Mouse (Mus musculus) lung, postnatal 4 days (tissue): ENCODE results near the gene Iqcf3.

Source experiments
- DNase-seq, 2 experiments: peaks; one replicate each; pipeline ENCODE4 v3.0.0; 2021

Gene Iqcf3

DNA sequence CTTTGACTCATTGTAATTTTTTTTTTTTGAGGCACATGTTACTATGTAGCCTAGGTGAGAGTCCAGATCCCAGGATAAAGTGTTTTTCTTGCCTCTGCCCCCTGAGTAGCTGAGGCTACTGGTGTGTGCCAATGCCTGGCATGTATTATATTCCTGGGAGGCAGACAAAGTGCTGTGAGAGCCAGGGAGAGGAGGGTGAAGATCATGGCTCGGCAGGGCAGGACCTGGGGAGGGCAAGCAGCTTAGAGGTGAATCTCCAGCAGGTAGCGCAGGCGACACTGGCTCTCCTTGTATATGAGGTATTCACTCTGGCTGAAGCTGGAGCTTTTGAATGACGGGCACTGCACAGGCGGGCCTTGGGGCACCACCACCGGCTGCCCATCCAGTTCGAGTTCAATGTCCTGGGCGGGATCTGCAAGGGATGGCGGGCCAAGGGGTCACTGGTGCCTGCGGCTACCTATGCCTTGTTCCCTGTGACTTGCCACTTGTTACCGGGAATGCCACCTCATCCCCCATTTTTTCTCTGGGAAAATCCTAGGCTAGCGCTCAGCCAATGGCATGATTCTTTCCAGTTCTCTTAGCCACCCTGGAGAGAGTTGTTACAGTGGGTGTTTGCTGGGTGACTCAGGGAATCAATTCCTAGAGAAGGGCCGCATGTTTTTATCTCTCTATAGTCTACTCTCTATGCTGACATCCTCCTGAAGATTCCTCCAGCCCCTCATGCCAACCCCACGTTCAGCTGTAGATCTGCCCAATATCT lies 90.3 kb downstream of the Iqcf3 start:
- DNase-seq = peak in 1 of 2 experiments; percentile 20

DNA sequence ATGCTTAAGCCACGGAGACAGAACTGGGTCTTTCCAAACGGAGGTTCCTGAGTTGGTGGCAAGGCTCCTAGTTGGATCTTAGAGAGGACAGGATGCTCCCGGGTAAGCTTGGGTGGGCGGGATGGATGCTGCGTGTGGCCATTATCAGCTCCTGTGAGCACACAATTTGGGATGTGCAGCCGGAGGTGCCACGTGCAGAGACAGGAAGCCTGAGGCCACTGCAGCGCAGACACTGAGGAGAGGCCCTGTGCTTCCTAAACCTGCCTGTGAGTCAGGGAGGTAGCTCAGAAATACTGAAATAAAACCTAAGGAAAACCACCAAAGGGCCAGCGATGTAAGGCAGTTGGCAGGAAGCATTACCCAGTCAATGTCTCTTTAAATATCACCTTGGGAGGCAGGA lies 91.7 kb downstream of the Iqcf3 start:
- no peak for DNase-seq

GRCm38 (mm10) chr9:106469317-106469716 lies 92.1 kb downstream of the Iqcf3 start:
- no peak for DNase-seq

- DNase-seq = no peak
Measured at GRCm38 (mm10) chr9:106467746-106468145, 93.7 kb downstream of the Iqcf3 start.

DNA sequence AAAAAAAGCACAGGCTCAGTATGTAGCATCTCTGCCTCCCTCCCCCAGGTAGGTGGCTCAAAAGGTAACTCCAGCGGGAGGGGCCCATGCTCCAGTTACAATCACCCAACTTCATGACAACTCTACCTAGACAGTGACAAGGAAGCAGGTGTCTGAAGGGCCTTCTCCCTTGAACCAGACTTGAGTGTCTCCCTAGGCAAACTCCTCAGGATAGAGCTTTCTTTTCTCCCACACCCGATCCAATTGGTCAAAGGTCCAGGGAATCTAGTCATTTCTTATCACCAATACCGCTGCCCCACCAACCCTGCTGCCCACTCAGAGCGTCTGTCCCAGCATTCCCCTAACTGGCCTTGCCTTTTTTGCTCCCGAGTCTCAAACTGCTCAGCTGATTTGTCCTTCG lies 94.7 kb downstream of the Iqcf3 start:
- DNase-seq = no peak

DNA sequence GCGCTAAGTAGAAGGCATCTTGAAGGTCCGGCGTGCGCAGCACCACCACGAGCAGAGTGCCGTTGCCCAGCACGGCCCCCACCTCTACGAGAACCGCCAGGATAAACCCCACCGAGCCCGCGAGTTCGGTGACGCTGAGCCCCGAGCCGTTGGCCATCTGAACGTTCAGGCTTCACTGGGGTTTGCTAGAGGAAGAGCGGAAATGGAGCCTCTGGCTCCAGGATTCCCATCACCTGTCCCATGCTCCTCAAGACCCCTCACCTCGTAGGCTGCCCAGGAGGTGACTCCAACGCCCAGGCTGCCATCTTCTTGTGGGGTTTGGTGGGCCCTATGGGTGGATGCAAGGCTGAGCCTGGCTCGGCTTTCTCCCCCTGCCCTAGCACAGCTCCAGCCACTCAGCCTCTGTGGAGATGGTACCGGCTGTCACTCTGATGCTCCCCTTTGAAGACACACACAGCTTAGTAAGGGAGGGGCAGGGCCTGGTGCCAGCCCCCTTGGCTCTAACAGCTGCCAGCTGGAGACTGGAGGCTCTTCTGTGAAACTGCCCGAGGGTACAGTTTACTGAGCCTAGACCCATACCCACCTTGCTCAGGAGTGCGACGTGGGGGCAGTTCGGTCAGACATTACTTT lies 95.7 kb downstream of the Iqcf3 start, which contains the start of gene Gpr62:
Gene Gpr62 (minus strand): TSS at position 368 of the 630 bp plus-strand sequence.
- DNase-seq = no peak

- DNase-seq = peak; percentile 67 to 82
Measured at GRCm38 (mm10) chr9:106464751-106465541, 96.5 kb downstream of the Iqcf3 start.

DNA sequence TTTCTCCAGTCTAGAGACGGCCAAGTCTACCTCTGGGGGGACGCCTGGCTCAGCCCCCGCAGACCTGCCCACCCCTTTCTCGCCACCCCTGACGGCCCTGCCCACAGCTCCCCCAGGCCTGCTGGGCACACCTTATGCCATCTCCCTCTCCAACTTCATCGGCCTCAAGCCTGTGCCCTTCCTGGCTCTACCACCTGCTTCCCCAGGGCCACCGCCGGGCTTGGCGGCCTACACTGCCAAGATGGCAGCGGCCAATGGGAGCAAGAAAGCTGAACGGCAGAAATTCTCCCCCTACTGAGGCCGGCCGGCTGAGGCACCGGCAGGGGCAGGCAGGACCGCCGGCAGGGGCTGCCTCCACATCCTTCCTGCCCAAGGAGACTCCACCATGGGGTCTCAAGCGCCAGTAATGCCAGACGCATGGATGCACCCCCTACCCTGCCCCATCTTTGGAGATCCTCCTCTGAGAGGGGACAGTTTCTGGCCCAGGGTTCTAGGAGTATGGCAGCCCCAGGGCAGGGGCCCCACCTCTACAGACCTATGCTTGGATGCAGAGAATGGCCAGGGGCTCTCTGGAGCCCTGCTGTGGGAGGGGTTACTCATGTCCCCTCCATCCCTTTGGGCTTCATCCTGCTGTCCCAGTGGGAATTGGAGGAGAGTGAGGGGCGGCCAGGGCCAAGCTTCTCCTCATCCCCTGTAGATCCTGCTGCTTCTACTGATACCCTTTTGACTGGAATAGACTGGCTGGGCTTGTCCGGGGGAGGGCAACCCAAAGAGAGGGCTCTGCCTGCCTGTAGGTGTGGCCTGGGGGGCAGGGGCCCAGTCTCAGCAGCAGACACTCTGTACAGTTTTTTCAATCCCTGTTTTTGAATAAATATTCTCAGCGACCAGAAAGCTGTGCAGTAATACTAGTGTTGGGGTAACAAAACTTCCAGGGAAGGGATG lies 98.0 kb downstream of the Iqcf3 start:
- no peak for DNase-seq

DNA sequence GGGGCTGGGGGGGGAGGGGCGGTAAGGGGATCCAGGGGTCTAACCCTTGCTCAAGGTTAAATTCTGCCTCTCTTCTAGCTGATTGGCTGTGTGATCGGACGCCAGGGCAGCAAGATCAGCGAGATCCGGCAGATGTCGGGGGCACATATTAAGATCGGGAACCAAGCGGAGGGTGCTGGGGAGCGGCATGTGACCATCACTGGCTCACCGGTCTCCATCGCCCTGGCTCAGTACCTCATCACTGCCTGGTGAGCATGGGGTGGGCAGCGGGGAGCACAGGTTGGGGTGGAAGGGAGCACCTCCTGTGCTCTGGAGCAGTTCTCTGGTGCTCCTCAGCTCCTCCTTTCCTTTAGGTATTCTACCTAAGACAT lies 99.0 kb downstream of the Iqcf3 start:
- DNase-seq = no peak

- no peak for DNase-seq
Measured at GRCm38 (mm10) chr9:106461641-106462429, 99.6 kb downstream of the Iqcf3 start.

GRCm38 (mm10) chr9:106461026-106461415 lies 100.4 kb downstream of the Iqcf3 start:
- no peak for DNase-seq

GRCm38 (mm10) chr9:106460401-106461025 lies 100.9 kb downstream of the Iqcf3 start:
- no peak for DNase-seq

GRCm38 (mm10) chr9:106459946-106460345 lies 101.5 kb downstream of the Iqcf3 start:
- no peak for DNase-seq

DNA sequence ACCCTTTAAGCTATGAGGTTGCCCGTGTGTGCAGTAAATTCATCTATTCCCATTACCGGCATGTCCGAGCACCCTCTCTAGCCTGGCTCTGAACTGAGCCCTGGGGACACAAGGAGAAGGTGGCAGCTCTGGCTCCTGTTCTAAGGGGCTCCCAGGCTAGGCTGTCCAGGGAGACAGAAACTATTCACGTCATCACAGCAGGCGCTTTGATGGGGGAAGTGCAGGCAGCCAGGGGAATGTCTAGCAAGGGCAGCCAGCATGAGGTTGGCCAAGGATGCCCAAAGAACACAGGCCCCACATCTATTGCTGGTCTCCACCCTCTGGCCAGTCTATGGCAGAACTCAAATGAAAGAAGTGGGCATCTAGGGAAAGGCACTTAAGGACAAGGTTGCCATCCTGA lies 103.5 kb downstream of the Iqcf3 start:
- no peak for DNase-seq

GRCm38 (mm10) chr9:106457163-106457559 lies 104.3 kb downstream of the Iqcf3 start:
- no peak for DNase-seq

DNA sequence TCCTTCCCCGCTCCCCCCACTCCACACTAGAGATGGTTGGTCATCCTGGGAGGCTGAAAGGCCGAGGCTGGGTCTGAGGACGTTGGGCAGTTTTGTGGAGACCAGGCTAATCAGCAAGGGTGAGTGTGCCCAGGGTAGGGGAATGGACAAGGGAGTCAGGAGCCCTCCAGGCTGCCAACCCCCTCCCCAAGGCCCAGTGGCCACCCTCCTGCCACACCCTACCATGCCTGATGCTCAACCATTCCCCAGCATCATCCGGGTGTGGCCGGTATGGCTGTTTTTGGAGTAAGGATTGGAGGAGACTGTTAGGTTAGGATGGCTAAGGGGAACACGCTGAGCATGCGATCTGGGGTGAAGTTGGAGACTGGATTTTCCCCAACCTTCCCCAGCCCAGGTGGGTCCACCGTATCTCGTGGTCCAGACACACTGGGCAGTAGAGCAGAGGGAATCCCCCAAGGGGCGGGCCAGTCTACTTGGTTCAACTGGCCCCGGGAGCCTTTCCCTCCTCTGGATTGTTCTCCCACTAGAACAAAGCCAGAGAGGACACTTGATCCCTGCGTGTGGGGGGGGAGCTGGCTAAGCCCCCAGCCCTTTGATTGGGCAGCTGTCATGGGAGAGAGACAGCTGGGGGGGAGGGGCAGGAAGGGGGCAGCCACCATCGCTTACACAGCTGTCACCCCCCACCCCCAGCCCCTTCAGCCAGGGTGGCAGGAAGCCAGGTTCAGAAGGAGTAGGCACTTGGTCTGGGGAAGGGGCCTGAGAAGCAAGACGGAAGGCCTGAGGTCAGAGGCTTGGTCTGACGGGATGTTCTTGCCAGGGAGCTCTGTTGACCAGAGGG lies 104.9 kb downstream of the Iqcf3 start:
- no peak for DNase-seq

DNA sequence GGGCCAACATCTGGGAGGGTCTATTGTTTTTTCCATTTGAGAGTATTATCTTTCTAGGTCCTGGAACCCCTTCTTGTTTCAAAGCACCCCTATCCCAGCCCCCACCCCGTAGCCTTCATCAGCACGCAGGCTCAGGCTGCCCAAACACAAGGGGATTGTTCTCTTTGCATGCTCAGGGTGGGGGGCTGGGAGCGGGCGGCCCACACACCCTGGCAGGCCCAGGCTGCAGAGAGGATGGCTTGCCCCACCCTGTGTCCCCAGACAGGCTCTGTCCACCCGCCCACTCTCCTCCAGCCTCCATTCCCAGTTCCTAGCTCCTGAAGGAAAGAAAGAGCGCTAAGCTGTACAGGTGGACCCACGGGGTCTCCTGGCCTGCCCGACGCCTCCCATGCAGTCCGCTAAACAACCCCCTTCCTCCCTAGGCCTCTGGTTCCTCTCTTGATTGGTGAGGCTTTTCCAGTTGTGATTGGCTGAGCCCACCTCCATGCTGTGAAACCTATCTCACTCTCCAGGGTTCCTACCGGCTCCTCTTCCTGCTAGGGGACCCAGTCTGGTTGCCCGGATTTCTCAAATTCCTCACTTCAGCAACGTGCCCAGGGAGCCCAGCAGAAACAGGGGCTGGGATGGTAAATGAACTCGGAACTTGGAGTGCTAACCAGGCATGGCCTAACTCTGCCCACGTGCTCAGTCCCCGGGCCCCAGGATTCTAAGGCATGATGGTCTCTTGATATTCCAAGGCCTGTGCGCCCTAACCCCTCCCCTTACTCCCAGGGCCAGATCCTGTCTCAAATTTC lies 106.3 kb downstream of the Iqcf3 start:
- no peak for DNase-seq

- DNase-seq = no peak
Measured at GRCm38 (mm10) chr9:106454071-106454761, 107.2 kb downstream of the Iqcf3 start.
